Mouse (Mus musculus): ENCODE measurements around the gene Slc12a9.

- no peak for TF ChIP-seq CTCF (IDR thresholded peaks at IDR 0.05; ENCODE audit: low read depth, low read length)
- no peak for TF ChIP-seq TAL1 (conservative IDR thresholded peaks at IDR 0.05; ENCODE audit: low read depth, low read length)
Observed at GRCm38 (mm10) chr5:137264787-137265186, 68.6 kb downstream of the Slc12a9 start.

Data from G1E (cell line).